24 mouse cellular contexts compared by ENCODE assay signal in genomic region chr7:95971863-95972262, GRCm38 (mm10).
DNase-seq lines count a peak whose midpoint lies in the region; ATAC-seq lines count a peak whose summit lies in the region.
"Had no signal": no experiment of that assay in that cellular context is flagged by ENCODE, and none has a peak within 500 bp of the region (broad histone marks: within the 10 kb centered on the region; RNA-seq: fewer than 3 reads in every experiment).

No protein-coding gene starts in this region.

- H3K27me3 ChIP-seq in kidney, embryonic 16.5 days (ENCODE audit: insufficient read depth, low read length), result no peaks in the 10 kb centered on the region
- H3K27me3 ChIP-seq in kidney, embryonic 14.5 days (ENCODE audit: control insufficient read depth, insufficient read depth, low read length), result no peaks in the 10 kb centered on the region
- H3K27me3 ChIP-seq: CH12.LX; embryonic facial prominence, embryonic 12.5 days; forebrain, embryonic 13.5 days; forebrain, embryonic 15.5 days; Patski had no signal

- WGBS in kidney, embryonic 16.5 days, result 67% methylated on average over 7 of the region's 7 CpGs
- WGBS in kidney, embryonic 14.5 days, result 76% methylated on average over 7 of the region's 7 CpGs

- 0 out of 2 replicates have a peak, but pooled peaks cover 3% of the 10 kb centered on the region for H3K4me1 ChIP-seq in kidney, embryonic 16.5 days (ENCODE audit: insufficient read depth, low read length)
- H3K4me1 ChIP-seq in kidney, embryonic 14.5 days (ENCODE audit: control insufficient read depth, insufficient read depth, low read length), result no peaks in the 10 kb centered on the region
- H3K4me1 ChIP-seq: embryonic facial prominence, embryonic 10.5 days; embryonic facial prominence, embryonic 12.5 days; forebrain, embryonic 13.5 days; forebrain, embryonic 15.5 days had no signal

- no peaks in the 10 kb centered on the region for H3K36me3 ChIP-seq in kidney, embryonic 16.5 days (ENCODE audit: insufficient read depth, low read length)
- no peaks in the 10 kb centered on the region for H3K36me3 ChIP-seq in kidney, embryonic 14.5 days (ENCODE audit: control insufficient read depth, insufficient read depth, low read length)
- H3K36me3 ChIP-seq: embryonic facial prominence, embryonic 10.5 days; embryonic facial prominence, embryonic 12.5 days; forebrain, embryonic 15.5 days; G1E had no signal

- DNase-seq in heart, adult 11 months, result peak; percentile 61
- DNase-seq in heart, postnatal 25 days (ENCODE audit: low spot score), result no peak
- no peak for DNase-seq in kidney, adult 11 months
- peak; percentile 7 for DNase-seq in kidney, postnatal 14 days
- DNase-seq: adrenal gland, adult 8-10 months; adrenal gland, postnatal 14 days; adrenal gland, postnatal 36 days; B cell, adult 2 months; cerebellum, adult 11-12 months; cerebellum, adult 2 months; cerebellum, adult 9-10 months; cerebellum, postnatal 10 days; cerebellum, postnatal 25 days had no signal

- H3K4me2 ChIP-seq in kidney, embryonic 16.5 days (replicated peaks; ENCODE audit: low read depth, low read length), result no peak overlapping the region
- H3K4me2 ChIP-seq in kidney, embryonic 14.5 days (replicated peaks; ENCODE audit: low read depth, low read length), result no peak overlapping the region
- H3K4me2 ChIP-seq: embryonic facial prominence, embryonic 12.5 days; forebrain, embryonic 13.5 days; forebrain, embryonic 15.5 days had no signal

- intact Hi-C loops in heart, postnatal 25 days (cut with DNase I), result no loop called here

- ATAC-seq in kidney, embryonic 16.5 days (ENCODE audit: low FRiP score, low TSS enrichment), result 0 out of 2 replicates have a peak, but pooled peaks have one; percentile 35
- ATAC-seq in kidney, embryonic 14.5 days (ENCODE audit: low FRiP score, low TSS enrichment), result no peak
- ATAC-seq: activated CD4-positive, CD25-positive, alpha-beta regulatory T cell, adult 4 months; CD4-positive, CD25-positive, alpha-beta regulatory T cell, adult 4 months; forebrain, embryonic 13.5 days; forebrain, embryonic 15.5 days; Patski had no signal

- no peak overlapping the region for H3K9ac ChIP-seq in kidney, embryonic 16.5 days (replicated peaks; ENCODE audit: low read length)
- H3K9ac ChIP-seq in kidney, embryonic 14.5 days (ENCODE audit: low read depth, low read length), result no peak overlapping the region
- H3K9ac ChIP-seq: embryonic facial prominence, embryonic 12.5 days; forebrain, embryonic 13.5 days; forebrain, embryonic 15.5 days had no signal

- no peaks in the 10 kb centered on the region for H3K9me3 ChIP-seq in kidney, embryonic 16.5 days (ENCODE audit: low read length)
- no peaks in the 10 kb centered on the region for H3K9me3 ChIP-seq in kidney, embryonic 14.5 days (ENCODE audit: control insufficient read depth, low read length)
- H3K9me3 ChIP-seq: embryonic facial prominence, embryonic 10.5 days; embryonic facial prominence, embryonic 12.5 days; forebrain, embryonic 13.5 days; forebrain, embryonic 15.5 days had no signal

- no peak overlapping the region for H3K27ac ChIP-seq in kidney, embryonic 16.5 days (ENCODE audit: low read length)
- H3K27ac ChIP-seq in kidney, embryonic 14.5 days (ENCODE audit: low read depth, low read length), result no peak overlapping the region
- H3K27ac ChIP-seq: embryonic facial prominence, embryonic 10.5 days; embryonic facial prominence, embryonic 12.5 days; forebrain, embryonic 13.5 days; forebrain, embryonic 15.5 days had no signal

- H3K4me3 ChIP-seq in kidney, embryonic 16.5 days (ENCODE audit: low read length), result no peak overlapping the region
- no peak overlapping the region for H3K4me3 ChIP-seq in kidney, embryonic 14.5 days (ENCODE audit: low read length)
- H3K4me3 ChIP-seq: embryonic facial prominence, embryonic 10.5 days; embryonic facial prominence, embryonic 12.5 days; forebrain, embryonic 13.5 days; forebrain, embryonic 15.5 days had no signal

Comparison
In these comparisons a context has a peak if more than half of its experiments do, and no peak if none do; other contexts are left out.
1. DNase-seq: peak in heart, adult 11 months (single experiment) and kidney, postnatal 14 days (single experiment); none in heart, postnatal 25 days (single experiment) and kidney, adult 11 months (single experiment).